Mouse (Mus musculus): ENCODE measurements at regions not wholly inside any gene's neighbourhood (a gene's known extent, or its start where the extent isn't known, plus 50 kb on each side); places are given as distances from the start of the nearest gene placed in this dataset.

GRCm38 (mm10) chr10:72533859-72534258, 120.8 kb upstream of the Zwint start:
- no peak for DNase-seq
- intact Hi-C loops (cut with DNase I): no loop called here

GRCm38 (mm10) chr10:72549564-72549963, 105.1 kb upstream of the Zwint start:
- DNase-seq: no peak
- intact Hi-C loops (cut with DNase I): no loop called here

- no peak for DNase-seq
- intact Hi-C loops (cut with DNase I): no loop called here
Observed at GRCm38 (mm10) chr10:72551561-72551960, 103.1 kb upstream of the Zwint start.

- no peak for DNase-seq
- intact Hi-C loops (cut with DNase I): no loop called here
Observed at GRCm38 (mm10) chr10:72573991-72574652, 80.5 kb upstream of the Zwint start.

- intact Hi-C loops (cut with DNase I): no loop called here
- DNase-seq: no peak
Observed at GRCm38 (mm10) chr10:72577713-72578112, 76.9 kb upstream of the Zwint start.

GRCm38 (mm10) chr10:72578501-72578900, 76.1 kb upstream of the Zwint start:
- intact Hi-C loops (cut with DNase I): no loop called here
- DNase-seq: no peak

GRCm38 (mm10) chr10:72581311-72581710, 73.3 kb upstream of the Zwint start:
- DNase-seq: no peak
- intact Hi-C loops (cut with DNase I): no loop called here

- no peak for DNase-seq
- intact Hi-C loops (cut with DNase I): no loop called here
Observed at GRCm38 (mm10) chr10:72588561-72588960, 66.1 kb upstream of the Zwint start.

- intact Hi-C loops (cut with DNase I): no loop called here
- DNase-seq: no peak
Observed at GRCm38 (mm10) chr10:72593049-72593448, 61.6 kb upstream of the Zwint start.
